Mouse (Mus musculus) CD4-positive, CD25-positive, alpha-beta regulatory T cell (primary cell): ENCODE measurements around the gene Itih2. TPM values are rescaled to one million over a fixed set of nuclear protein-coding genes. Genes with fewer than 3 reads are reported as not detected.

Experiments used
- polyA plus RNA-seq: library from polyadenylated mRNA; unstranded; fragments of 100-300 nt; shearing (Covaris generic); gene quantifications from one replicate; pipeline ENCODE4 v1.2.1, GENCODE M21; 2017

Itih2 gene
- not detected for polyA plus RNA-seq

GRCm38 (mm10) chr2:10131296-10131695 is at the start of gene Itih2:
Itih2 (minus strand) TSS chr2:10131396.

GRCm38 (mm10) chr2:10153201-10154075 is 22.2 kb upstream of the Itih2 start, which contains the start of gene Itih5:
Itih5 (plus strand) TSS chr2:10153571.

DNA sequence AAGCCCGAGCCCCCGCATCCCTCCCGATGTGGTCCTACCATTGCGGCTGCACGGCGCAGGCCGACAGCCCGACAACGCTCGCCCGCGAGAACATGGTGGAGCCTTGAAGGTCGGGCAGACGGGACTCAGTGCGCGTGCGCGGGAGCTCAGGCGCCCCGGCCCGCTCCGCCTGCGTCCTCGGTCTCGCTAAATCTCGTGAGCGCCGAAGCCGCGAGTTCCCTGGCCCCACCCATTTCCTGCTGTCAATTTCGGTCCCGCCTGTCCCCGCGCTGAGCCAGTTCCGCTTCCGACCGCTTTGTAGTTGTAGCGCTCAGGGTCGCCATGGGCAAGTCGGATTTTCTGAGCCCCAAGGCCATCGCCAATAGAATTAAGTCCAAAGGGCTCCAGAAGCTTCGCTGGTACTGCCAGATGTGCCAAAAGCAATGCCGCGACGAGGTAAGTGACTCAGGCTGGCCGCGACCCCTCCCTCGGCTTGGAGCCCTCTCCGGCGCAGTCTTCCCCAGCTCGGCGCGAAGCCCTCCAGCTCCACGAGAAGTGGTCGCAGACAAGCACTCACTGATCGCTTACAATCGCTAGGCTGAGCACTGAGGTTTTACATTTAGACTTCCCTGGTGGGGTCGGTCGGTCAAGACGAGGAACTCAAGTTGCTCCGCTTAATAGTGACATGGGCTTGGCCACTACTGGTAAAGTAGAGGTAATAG is 50.7 kb downstream of the Itih2 start, which contains the start of the genes Atp5c1 and Kin:
Gene Atp5c1 (minus strand): TSS at position 201 of the 701 bp plus-strand sequence.
Gene Kin (plus strand): TSS at position 284 of the 701 bp plus-strand sequence.

DNA sequence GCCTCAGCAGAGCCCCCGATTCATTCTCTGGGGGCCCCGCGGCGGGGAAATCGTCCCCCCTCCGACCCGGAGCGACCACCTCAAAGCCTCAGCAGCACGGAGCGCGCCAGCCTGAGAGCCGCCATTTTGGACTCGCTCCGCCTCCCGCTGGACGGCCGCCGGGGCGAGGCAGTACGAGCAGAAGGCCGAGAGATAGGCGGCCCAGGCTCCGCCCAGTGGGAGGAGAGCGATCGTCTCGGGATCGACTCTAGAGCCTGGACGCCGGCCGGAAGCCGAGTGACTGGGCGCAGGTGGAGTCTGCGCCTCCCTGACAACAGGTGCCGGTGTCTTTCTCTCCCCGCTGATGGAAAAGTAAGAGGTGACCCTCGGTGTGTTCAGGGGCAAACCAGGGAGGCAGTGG is 82.7 kb downstream of the Itih2 start, which contains the start of gene Taf3:
Gene Taf3 (minus strand): TSS at position 136 of the 400 bp plus-strand sequence.

Other genes with a start within 250 kb of the Itih2 start
- 0.39 TPM for gene 9230102O04Rik, start 241.9 kb downstream of the Itih2 start, polyA plus RNA-seq
- gene Gata3, start 241.4 kb downstream of the Itih2 start, polyA plus RNA-seq, result 121 TPM
- 21.7 TPM for gene Taf3, start 82.8 kb downstream of the Itih2 start, polyA plus RNA-seq
- gene Atp5c1, start 50.9 kb downstream of the Itih2 start, polyA plus RNA-seq, result 438 TPM
- 35.2 TPM for gene Kin, start 50.8 kb downstream of the Itih2 start, polyA plus RNA-seq
- gene Itih5, start 22.2 kb upstream of the Itih2 start, polyA plus RNA-seq, result 22.3 TPM
- gene Sfmbt2, start 239.1 kb upstream of the Itih2 start, polyA plus RNA-seq, result 6.4 TPM